Mouse (Mus musculus): ENCODE results near the gene H2-DMb1. TPM values are rescaled to one million over a fixed set of nuclear protein-coding genes. Genes with fewer than 3 reads are reported as not detected.

H2-DMb1 gene
- polyA plus RNA-seq, 1 experiment from 2014 or later, result 0.76 TPM

- ATAC-seq (ENCODE audit: low FRiP score), result no peak
- no peaks in the 10 kb centered on the region for H3K36me3 ChIP-seq (replicated peaks; ENCODE audit: control insufficient read depth, insufficient read depth)
- no peak overlapping the region for H3K27ac ChIP-seq
- peaks cover 6% of the 10 kb centered on the region; the same call in 1 of the 2 replicates for H3K27me3 ChIP-seq (ENCODE audit: control insufficient read depth, insufficient read depth, low read length)
- 0 out of 2 replicates have a peak, but pooled peaks cover 4% of the 10 kb centered on the region for H3K9me3 ChIP-seq (ENCODE audit: control insufficient read depth, low read length)
- H3K9ac ChIP-seq, result no peak overlapping the region
- no peak for DNase-seq (ENCODE audit: low spot score)
- no peak overlapping the region for H3K4me3 ChIP-seq (replicated peaks; ENCODE audit: low read length)
- WGBS, result 78% methylated on average over 13 of the region's 13 CpGs
- no peak overlapping the region for H3K4me2 ChIP-seq (replicated peaks)
- H3K4me1 ChIP-seq (replicated peaks; ENCODE audit: control insufficient read depth, insufficient read depth, low read length), result no peaks in the 10 kb centered on the region
Observed at GRCm38 (mm10) chr17:34179913-34180859, 27.3 kb downstream of the H2-DMb1 start.

- Histone ChIP-seq H3K4me1 (replicated peaks; ENCODE audit: control insufficient read depth, insufficient read depth, low read length) (peaks cover 13% of the 10 kb centered on the region), H3K4me2 (replicated peaks) (no peak overlapping the region), H3K4me3 (replicated peaks; ENCODE audit: low read length) (no peak overlapping the region), H3K27ac (no peak overlapping the region), H3K9ac (no peak overlapping the region), H3K9me3 (ENCODE audit: control insufficient read depth, low read length) (no peaks in the 10 kb centered on the region), H3K36me3 (replicated peaks; ENCODE audit: control insufficient read depth, insufficient read depth) (no peaks in the 10 kb centered on the region), H3K27me3 (ENCODE audit: control insufficient read depth, insufficient read depth, low read length) (peaks cover 38% of the 10 kb centered on the region)
- no peak for ATAC-seq (ENCODE audit: low FRiP score)
- WGBS, result 80% methylated on average over 15 of the region's 15 CpGs
- DNase-seq (ENCODE audit: low spot score), result no peak
Observed at GRCm38 (mm10) chr17:34183564-34184219, 30.8 kb downstream of the H2-DMb1 start.

GRCm38 (mm10) chr17:34185526-34185925 lies 32.7 kb downstream of the H2-DMb1 start:
- Histone ChIP-seq H3K4me2 (replicated peaks) (no peak overlapping the region), H3K27me3 (ENCODE audit: control insufficient read depth, insufficient read depth, low read length) (peaks cover 54% of the 10 kb centered on the region), H3K9ac (no peak overlapping the region), H3K4me3 (replicated peaks; ENCODE audit: low read length) (no peak overlapping the region), H3K9me3 (ENCODE audit: control insufficient read depth, low read length) (no peaks in the 10 kb centered on the region), H3K27ac (no peak overlapping the region), H3K4me1 (replicated peaks; ENCODE audit: control insufficient read depth, insufficient read depth, low read length) (peaks cover 13% of the 10 kb centered on the region), H3K36me3 (replicated peaks; ENCODE audit: control insufficient read depth, insufficient read depth) (no peaks in the 10 kb centered on the region)
- ATAC-seq (ENCODE audit: low FRiP score) (no peak), DNase-seq (ENCODE audit: low spot score) (no peak)
- WGBS, result 91% methylated on average over 9 of the region's 9 CpGs

GRCm38 (mm10) chr17:34186885-34187260 lies 34.0 kb downstream of the H2-DMb1 start:
- no peak for DNase-seq (ENCODE audit: low spot score)
- WGBS, result 5% methylated on average over 14 of the region's 14 CpGs

GRCm38 (mm10) chr17:34187261-34187916 lies 34.5 kb downstream of the H2-DMb1 start, which contains the start of the genes Tap1 and Psmb9:
Gene Tap1, plus strand, starts transcription at chr17:34187553.
Gene Psmb9, minus strand, starts transcription at chr17:34187764.
- H3K27me3 ChIP-seq (ENCODE audit: control insufficient read depth, insufficient read depth, low read length), result peaks cover 62% of the 10 kb centered on the region
- H3K27ac ChIP-seq, result no peak within 1 kb of the TSS
- peak within 1 kb of the TSS; percentile 32 for H3K9ac ChIP-seq
- peak within 1 kb of the TSS; percentile 77 for H3K4me2 ChIP-seq (replicated peaks)
- H3K4me1 ChIP-seq (replicated peaks; ENCODE audit: control insufficient read depth, insufficient read depth, low read length), result peaks cover 13% of the 10 kb centered on the region
- H3K36me3 ChIP-seq (replicated peaks; ENCODE audit: control insufficient read depth, insufficient read depth), result no peaks in the 10 kb centered on the region
- H3K4me3 ChIP-seq (replicated peaks; ENCODE audit: low read length), result peak within 1 kb of the TSS; percentile 36
- no peaks in the 10 kb centered on the region for H3K9me3 ChIP-seq (ENCODE audit: control insufficient read depth, low read length)
- DNase-seq (ENCODE audit: low spot score) (peak; percentile 92), ATAC-seq (ENCODE audit: low FRiP score) (peak; percentile 93)
- under 1% methylated on average over 46 of the region's 46 CpGs for WGBS

More at GRCm38 (mm10) chr17:34186885-34187260, 34.0 kb downstream of the H2-DMb1 start:
- no peak overlapping the region for H3K27ac ChIP-seq
- peak overlapping the region; percentile 32; the same call in 1 of the 2 replicates for H3K9ac ChIP-seq
- H3K4me2 ChIP-seq (replicated peaks), result peak overlapping the region; percentile 77
- H3K27me3 ChIP-seq (ENCODE audit: control insufficient read depth, insufficient read depth, low read length), result peaks cover 57% of the 10 kb centered on the region
- no peaks in the 10 kb centered on the region for H3K9me3 ChIP-seq (ENCODE audit: control insufficient read depth, low read length)
- no peaks in the 10 kb centered on the region for H3K36me3 ChIP-seq (replicated peaks; ENCODE audit: control insufficient read depth, insufficient read depth)
- H3K4me3 ChIP-seq (replicated peaks; ENCODE audit: low read length), result peak overlapping the region; percentile 36
- peaks cover 13% of the 10 kb centered on the region for H3K4me1 ChIP-seq (replicated peaks; ENCODE audit: control insufficient read depth, insufficient read depth, low read length)
- no peak for ATAC-seq (ENCODE audit: low FRiP score)

- peaks cover 68% of the 10 kb centered on the region for H3K27me3 ChIP-seq (ENCODE audit: control insufficient read depth, insufficient read depth, low read length)
- H3K4me3 ChIP-seq (replicated peaks; ENCODE audit: low read length), result peak overlapping the region; percentile 36
- H3K36me3 ChIP-seq (replicated peaks; ENCODE audit: control insufficient read depth, insufficient read depth), result no peaks in the 10 kb centered on the region
- DNase-seq (ENCODE audit: low spot score) (no peak), ATAC-seq (ENCODE audit: low FRiP score) (no peak)
- peaks cover 13% of the 10 kb centered on the region for H3K4me1 ChIP-seq (replicated peaks; ENCODE audit: control insufficient read depth, insufficient read depth, low read length)
- no peaks in the 10 kb centered on the region for H3K9me3 ChIP-seq (ENCODE audit: control insufficient read depth, low read length)
- peak overlapping the region; percentile 32 for H3K9ac ChIP-seq
- H3K27ac ChIP-seq, result no peak overlapping the region
- 4% methylated on average over 20 of the region's 20 CpGs for WGBS
- H3K4me2 ChIP-seq (replicated peaks), result peak overlapping the region; percentile 77
Observed at GRCm38 (mm10) chr17:34188010-34188409, 35.1 kb downstream of the H2-DMb1 start.

- DNase-seq (ENCODE audit: low spot score), result no peak
- Histone ChIP-seq H3K4me2 (replicated peaks) (no peak overlapping the region), H3K27me3 (ENCODE audit: control insufficient read depth, insufficient read depth, low read length) (peaks cover 74% of the 10 kb centered on the region), H3K4me3 (replicated peaks; ENCODE audit: low read length) (no peak overlapping the region), H3K4me1 (replicated peaks; ENCODE audit: control insufficient read depth, insufficient read depth, low read length) (peaks cover 13% of the 10 kb centered on the region), H3K27ac (no peak overlapping the region), H3K9me3 (ENCODE audit: control insufficient read depth, low read length) (no peaks in the 10 kb centered on the region), H3K36me3 (replicated peaks; ENCODE audit: control insufficient read depth, insufficient read depth) (no peaks in the 10 kb centered on the region), H3K9ac (no peak overlapping the region)
- no peak for ATAC-seq (ENCODE audit: low FRiP score)
- WGBS, result 69% methylated on average over 6 of the region's 6 CpGs
Observed at GRCm38 (mm10) chr17:34188986-34189385, 36.1 kb downstream of the H2-DMb1 start.

- 26% methylated on average over 16 of the region's 16 CpGs for WGBS
- ATAC-seq (ENCODE audit: low FRiP score) (no peak), DNase-seq (ENCODE audit: low spot score) (no peak)
- peaks cover 5% of the 10 kb centered on the region for H3K4me1 ChIP-seq (replicated peaks; ENCODE audit: control insufficient read depth, insufficient read depth, low read length)
- no peaks in the 10 kb centered on the region for H3K36me3 ChIP-seq (replicated peaks; ENCODE audit: control insufficient read depth, insufficient read depth)
- no peak overlapping the region for H3K27ac ChIP-seq
- no peaks in the 10 kb centered on the region for H3K9me3 ChIP-seq (ENCODE audit: control insufficient read depth, low read length)
- peaks cover 82% of the 10 kb centered on the region for H3K27me3 ChIP-seq (ENCODE audit: control insufficient read depth, insufficient read depth, low read length)
- H3K9ac ChIP-seq, result no peak overlapping the region
- no peak overlapping the region for H3K4me3 ChIP-seq (replicated peaks; ENCODE audit: low read length)
- H3K4me2 ChIP-seq (replicated peaks), result no peak overlapping the region
Observed at GRCm38 (mm10) chr17:34192852-34193251, 40.0 kb downstream of the H2-DMb1 start.

GRCm38 (mm10) chr17:34193468-34193867 lies 40.6 kb downstream of the H2-DMb1 start:
- ATAC-seq (ENCODE audit: low FRiP score), result no peak
- WGBS, result 57% methylated on average over 8 of the region's 8 CpGs
- Histone ChIP-seq H3K9ac (no peak overlapping the region), H3K4me3 (replicated peaks; ENCODE audit: low read length) (no peak overlapping the region), H3K9me3 (ENCODE audit: control insufficient read depth, low read length) (no peaks in the 10 kb centered on the region), H3K27me3 (ENCODE audit: control insufficient read depth, insufficient read depth, low read length) (peaks cover 83% of the 10 kb centered on the region), H3K36me3 (replicated peaks; ENCODE audit: control insufficient read depth, insufficient read depth) (no peaks in the 10 kb centered on the region), H3K27ac (no peak overlapping the region), H3K4me1 (replicated peaks; ENCODE audit: control insufficient read depth, insufficient read depth, low read length) (peaks cover 4% of the 10 kb centered on the region; the same call in 1 of the 2 replicates), H3K4me2 (replicated peaks) (no peak overlapping the region)
- DNase-seq (ENCODE audit: low spot score), result no peak

All from hindbrain, embryonic 14.5 days (tissue).